Mouse (Mus musculus): ENCODE measurements around the gene Cep128.

DNA sequence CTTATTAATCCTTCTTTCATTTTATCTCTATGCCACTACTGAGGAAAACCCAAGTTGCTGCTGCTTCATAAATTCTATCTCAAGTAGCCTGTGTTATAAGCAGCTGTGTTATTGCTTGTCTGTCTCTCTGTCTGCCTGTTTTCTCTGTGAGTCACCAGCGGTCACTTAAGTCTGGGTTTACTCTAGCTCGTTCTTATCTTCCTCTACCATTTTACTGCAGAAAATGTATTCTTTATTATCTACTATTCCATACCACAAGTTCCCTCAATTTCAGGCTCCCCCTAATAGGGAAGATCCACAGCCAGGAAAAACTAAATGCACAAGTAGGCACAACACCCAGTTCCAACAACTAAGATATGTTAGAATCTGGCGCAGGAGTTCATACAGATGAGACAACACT lies 178.7 kb downstream of the Cep128 start:
- TF ChIP-seq CTCF (IDR thresholded peaks at IDR 0.05; ENCODE audit: insufficient read depth, low read length): no peak
- no peak for TF ChIP-seq POLR2A (IDR thresholded peaks at IDR 0.05; ENCODE audit: borderline replicate concordance, extremely low read depth, low read depth, low read length)

Measured in lung, adult 2 months (tissue).